Comparison of ENCODE assay signal across 9 mouse cellular contexts in the genomic region with DNA sequence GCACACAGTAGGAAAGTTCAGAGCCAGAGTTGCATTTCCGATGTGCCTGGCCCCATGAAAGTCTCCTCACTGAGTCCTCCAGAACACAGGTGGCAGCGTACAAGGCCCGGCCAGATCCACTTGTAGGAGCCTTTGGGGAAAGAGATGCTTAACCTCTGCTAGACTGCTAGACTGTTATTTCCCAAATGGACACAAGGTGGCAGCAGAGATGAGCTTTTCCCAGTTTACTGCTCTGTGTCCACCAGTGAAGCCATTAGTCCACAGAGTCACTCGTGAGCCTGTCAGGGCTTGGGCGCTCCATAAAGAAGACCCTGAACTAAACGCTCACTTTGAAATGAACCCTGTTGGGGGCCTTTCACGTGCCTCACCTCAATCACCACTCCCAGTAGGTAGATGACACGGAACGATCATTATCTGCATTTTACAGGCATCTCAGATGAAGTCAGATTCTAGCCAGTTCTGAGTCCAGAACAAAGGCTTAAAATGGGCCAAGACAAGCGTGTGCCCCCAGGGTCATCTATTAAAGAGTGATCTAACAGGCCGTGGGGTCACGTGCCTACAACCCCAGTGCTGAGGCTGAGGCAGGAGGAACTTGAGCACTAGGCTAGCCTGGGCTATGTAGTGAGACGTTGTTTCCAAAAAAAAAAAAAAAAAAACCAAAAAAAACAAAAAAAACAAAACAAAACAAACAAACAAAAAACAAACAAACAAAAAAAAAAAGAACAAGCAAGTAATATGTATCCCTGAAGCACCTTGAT. TPM values are rescaled to one million over a fixed set of nuclear protein-coding genes. Genes with fewer than 3 reads are reported as not detected.
DNase-seq lines count a peak whose midpoint lies in the region; ATAC-seq lines count a peak whose summit lies in the region.
"Had no signal": no experiment of that assay in that cellular context is flagged by ENCODE, and none has a peak within 500 bp of the region (broad histone marks: within the 10 kb centered on the region; RNA-seq: fewer than 3 reads in every experiment).

No protein-coding gene starts in this region.

- no peaks in the 10 kb centered on the region for H3K4me1 ChIP-seq in hindbrain, embryonic 11.5 days (replicated peaks; ENCODE audit: control insufficient read depth, insufficient read depth, low read length)
- no peaks in the 10 kb centered on the region for H3K4me1 ChIP-seq in lung, embryonic 16.5 days (replicated peaks; ENCODE audit: control insufficient read depth, insufficient read depth, low read length)

- no peak overlapping the region for H3K27ac ChIP-seq in hindbrain, embryonic 11.5 days (ENCODE audit: low read depth, low read length)
- no peak overlapping the region for H3K27ac ChIP-seq in lung, embryonic 16.5 days (ENCODE audit: low read length)

- no peak overlapping the region for H3K4me3 ChIP-seq in hindbrain, embryonic 11.5 days (ENCODE audit: low read depth, low read length)
- H3K4me3 ChIP-seq in lung, embryonic 16.5 days (ENCODE audit: low read length) = no peak overlapping the region
- H3K4me3 ChIP-seq: myocyte had no signal

- no peak overlapping the region for H3K4me2 ChIP-seq in hindbrain, embryonic 11.5 days (replicated peaks; ENCODE audit: low read depth, low read length)
- H3K4me2 ChIP-seq in lung, embryonic 16.5 days (ENCODE audit: low read depth, low read length) = no peak overlapping the region

- no peak overlapping the region for H3K9ac ChIP-seq in hindbrain, embryonic 11.5 days (ENCODE audit: low read depth, low read length)
- H3K9ac ChIP-seq in lung, embryonic 16.5 days (ENCODE audit: low read length) = no peak overlapping the region

- 38% methylated on average over 13 of the region's 13 CpGs for WGBS in hindbrain, embryonic 11.5 days
- WGBS in lung, embryonic 16.5 days = 30% methylated on average over 13 of the region's 13 CpGs

- peak; percentile 69 for ATAC-seq in hindbrain, embryonic 11.5 days (ENCODE audit: low FRiP score)
- peak; percentile 85 for ATAC-seq in lung, embryonic 16.5 days (ENCODE audit: low read depth)

- no peaks in the 10 kb centered on the region for H3K27me3 ChIP-seq in hindbrain, embryonic 11.5 days (ENCODE audit: control insufficient read depth, insufficient read depth, low read length)
- no peaks in the 10 kb centered on the region for H3K27me3 ChIP-seq in lung, embryonic 16.5 days (ENCODE audit: control insufficient read depth, insufficient read depth, low read depth, low read length)

- no peaks in the 10 kb centered on the region for H3K9me3 ChIP-seq in hindbrain, embryonic 11.5 days (ENCODE audit: control insufficient read depth, low read length)
- no peaks in the 10 kb centered on the region; the same call in 1 of the 2 replicates for H3K9me3 ChIP-seq in lung, embryonic 16.5 days (ENCODE audit: control insufficient read depth, low read length)

- DNase-seq in NIH3T3 (ENCODE audit: low read depth) = peak; percentile 93
- peak; percentile 93 for DNase-seq in cerebellum, adult 9-10 months
- peak; percentile 38 to 94 for DNase-seq in frontal cortex, adult 2 months (ENCODE audit: extremely low spot score in 1 of 2, low spot score in 1 of 2)
- DNase-seq in hindbrain, embryonic 11.5 days (ENCODE audit: low spot score) = peak; percentile 94
- peak; percentile 77 for DNase-seq in layer of hippocampus, adult 9-10 months (ENCODE audit: low spot score)
- peak; percentile 81 for DNase-seq in ovary, postnatal 14 days (ENCODE audit: low spot score)
- peak; percentile 31 to 71 for DNase-seq in thymus, postnatal 10 days (ENCODE audit: low spot score in 2 of 2)

- no peaks in the 10 kb centered on the region for H3K36me3 ChIP-seq in hindbrain, embryonic 11.5 days (ENCODE audit: control insufficient read depth, insufficient read depth, low read length)
- H3K36me3 ChIP-seq in lung, embryonic 16.5 days (ENCODE audit: control insufficient read depth, insufficient read depth, low read length) = no peaks in the 10 kb centered on the region

RNA-seq across cellular contexts. Expression of a gene that starts 30.1 kb away (rescaled TPM):
- 23.1 and 23.6 TPM in 2 replicates for polyA plus RNA-seq in frontal cortex, adult 2 months (2012; rRNA removed)
- 1.1 and 2.0 TPM in 2 replicates for polyA plus RNA-seq in hindbrain, embryonic 11.5 days (2014; fragmentation: Nextera tagmentation; extraction: Ambion mirVana)
- 1.2 and 2.0 TPM in 2 replicates for polyA plus RNA-seq in lung, embryonic 16.5 days (2015; fragmentation: Nextera tagmentation; extraction: Ambion mirVana)

RNA-seq across cellular contexts. Expression of a gene that starts 40.8 kb away (rescaled TPM):
- polyA plus RNA-seq in frontal cortex, adult 2 months (2012; rRNA removed) = 0.22 and 0.23 TPM in 2 replicates
- polyA plus RNA-seq in hindbrain, embryonic 11.5 days (2014; fragmentation: Nextera tagmentation; extraction: Ambion mirVana) = not detected in 2 replicates
- polyA plus RNA-seq in lung, embryonic 16.5 days (2015; fragmentation: Nextera tagmentation; extraction: Ambion mirVana) = 0.09 and 0.24 TPM in 2 replicates

RNA-seq across cellular contexts. Expression of a gene that starts 41.4 kb away (rescaled TPM):
- polyA plus RNA-seq in frontal cortex, adult 2 months (2012; rRNA removed) = 0.50 and 1.0 TPM in 2 replicates
- polyA plus RNA-seq in hindbrain, embryonic 11.5 days (2014; fragmentation: Nextera tagmentation; extraction: Ambion mirVana) = 1.4 and 3.7 TPM in 2 replicates
- polyA plus RNA-seq in lung, embryonic 16.5 days (2015; fragmentation: Nextera tagmentation; extraction: Ambion mirVana) = 1.3 and 2.5 TPM in 2 replicates
